Mouse (Mus musculus) megakaryocyte, embryonic 14.5 days (primary cell): ENCODE data around the gene Clic4. TPM values are rescaled to one million over a fixed set of nuclear protein-coding genes. Genes with fewer than 3 reads are reported as not detected.

Experiments
- H3K27me3 ChIP-seq: replicated peaks from 2 replicates; pipeline ENCODE3; 2012; ENCODE audit warnings: inconsistent platforms
- H3K36me3 ChIP-seq: replicated peaks from 2 replicates; pipeline ENCODE3; 2012; ENCODE audit warnings: low read length, inconsistent platforms, mixed read lengths
- H3K4me1 ChIP-seq: 2 replicates; pipeline ENCODE4 v1.6.1; 2012; ENCODE audit warnings: inconsistent platforms
- H3K4me3 ChIP-seq: replicated peaks from 2 replicates; pipeline ENCODE3; 2012; ENCODE audit warnings: moderate library complexity, mild to moderate bottlenecking, inconsistent platforms
- H3K9me3 ChIP-seq: 2 replicates; pipeline ENCODE4 v1.6.1; 2012; ENCODE audit warnings: inconsistent platforms
- FLI1 ChIP-seq: IDR thresholded peaks from 2 replicates; pipeline ENCODE4 v1.6.1; 2012; ENCODE audit warnings: low read length, inconsistent platforms, mixed read lengths
- GATA1 ChIP-seq: IDR thresholded peaks from 3 replicates; pipeline ENCODE4 v1.6.1; 2012; ENCODE audit warnings: mixed read lengths, low read length, inconsistent platforms, borderline replicate concordance
- polyA plus RNA-seq: library from polyadenylated mRNA; stranded (reverse); fragments of >175 nt; gene quantifications from 2 replicates; pipeline ENCODE4 v1.2.3, GENCODE M21; 2012; ENCODE audit warnings: low replicate concordance; ENCODE audit not compliant: insufficient read depth

Clic4 gene
- polyA plus RNA-seq, 1 experiment = 27.6 TPM

DNA sequence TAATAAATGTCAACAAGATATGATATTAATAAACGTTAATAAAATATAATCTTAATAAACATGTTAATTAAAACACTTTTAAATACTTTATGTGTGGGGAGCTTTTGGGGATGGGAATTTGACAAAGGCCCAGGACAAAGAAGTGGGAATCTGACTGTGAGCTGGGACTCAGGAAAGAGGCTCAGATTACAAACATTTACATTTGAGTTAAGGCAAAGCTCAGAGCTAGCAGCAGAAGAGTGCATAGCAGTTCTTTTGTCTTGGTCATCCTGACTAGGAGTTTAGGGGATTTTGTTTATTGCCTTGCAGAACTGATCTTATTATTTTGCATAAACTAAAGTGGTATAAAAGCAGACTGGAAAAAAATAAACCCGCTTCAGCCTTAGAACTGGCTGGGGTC is 20.8 kb downstream of the Clic4 start:
- no peak for TF ChIP-seq GATA1
- no peak for TF ChIP-seq FLI1
- Histone ChIP-seq H3K36me3 (peaks cover 61% of the 10 kb centered on the region), H3K27me3 (no peaks in the 10 kb centered on the region), H3K4me3 (no peak overlapping the region), H3K4me1 (peaks cover 95% of the 10 kb centered on the region), H3K9me3 (peaks cover 12% of the 10 kb centered on the region)

- H3K9me3 ChIP-seq = peaks cover 12% of the 10 kb centered on the region
- no peaks in the 10 kb centered on the region for H3K27me3 ChIP-seq
- H3K4me3 ChIP-seq = peak overlapping the region; percentile 51
- H3K36me3 ChIP-seq = peaks cover 78% of the 10 kb centered on the region
- peaks cover 100% of the 10 kb centered on the region for H3K4me1 ChIP-seq
- TF ChIP-seq GATA1 (no peak), FLI1 (no peak)
These were observed 24.2 kb downstream of the Clic4 start for GRCm38 (mm10) chr4:135248250-135249018.

DNA sequence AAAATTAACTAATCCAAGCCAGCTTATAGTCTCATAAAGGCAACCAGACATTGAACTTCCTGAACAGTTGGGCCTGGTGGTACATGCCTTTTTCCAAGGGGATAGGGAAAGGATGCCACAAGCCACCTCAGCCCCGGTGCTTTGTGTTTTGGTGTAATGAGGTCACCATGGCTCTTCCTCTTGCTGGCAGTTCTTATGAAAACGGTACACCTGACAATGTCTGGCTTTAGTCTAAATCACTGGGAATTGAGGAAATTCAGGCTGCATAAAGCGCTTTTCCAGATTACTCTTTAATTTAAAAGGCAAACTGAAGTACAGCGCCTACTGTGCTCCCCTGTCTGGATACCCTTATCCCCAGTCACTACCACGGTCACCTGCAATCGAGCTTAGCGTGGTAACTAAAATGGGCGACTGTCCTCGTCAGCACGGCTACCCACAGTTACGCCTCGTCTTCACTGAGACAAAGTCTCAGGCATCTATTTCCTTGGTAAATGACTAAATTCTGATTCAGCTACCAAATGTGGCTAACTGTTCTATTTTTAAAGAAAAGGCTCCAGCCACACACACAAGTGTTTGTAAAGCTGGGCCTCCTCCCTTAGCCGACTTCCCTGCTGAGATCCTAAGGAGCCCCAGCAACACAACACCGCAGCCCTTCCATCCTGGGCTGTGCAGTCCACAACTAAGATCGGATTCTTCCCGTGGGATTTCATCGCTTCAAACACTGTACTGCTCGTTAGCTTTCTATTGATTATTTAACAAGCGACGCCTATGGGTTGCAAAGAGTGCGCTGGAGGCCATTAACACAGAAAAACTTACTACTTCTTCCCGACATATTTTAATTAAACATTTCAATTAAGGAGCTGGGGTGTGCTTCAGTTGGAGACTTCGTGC is 25.5 kb downstream of the Clic4 start:
- Histone ChIP-seq H3K36me3 (peaks cover 76% of the 10 kb centered on the region), H3K27me3 (no peaks in the 10 kb centered on the region), H3K4me3 (peak overlapping the region; percentile 72), H3K9me3 (peaks cover 12% of the 10 kb centered on the region), H3K4me1 (peaks cover 100% of the 10 kb centered on the region)
- TF ChIP-seq FLI1 (no peak), GATA1 (no peak)

DNA sequence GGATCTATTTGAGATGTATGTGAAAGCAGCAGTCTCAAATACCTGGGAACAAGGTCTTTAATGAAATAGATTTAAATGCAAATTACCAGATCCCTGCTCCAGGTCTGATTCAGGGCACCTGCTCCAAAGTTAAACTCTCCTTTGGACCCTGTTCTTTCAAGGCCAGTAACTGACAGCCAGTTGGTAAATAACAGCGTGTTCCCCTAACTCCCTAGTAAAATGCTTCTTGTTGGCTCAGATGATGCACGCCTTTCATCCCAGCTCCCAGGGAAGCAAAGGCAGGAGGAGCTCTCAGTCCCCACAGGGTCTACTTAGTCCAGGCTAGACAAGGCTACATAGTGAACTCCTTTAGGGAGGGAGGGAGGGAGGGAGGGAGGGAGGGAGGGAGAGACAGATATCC is 26.2 kb downstream of the Clic4 start:
- H3K27me3 ChIP-seq = no peaks in the 10 kb centered on the region
- H3K4me3 ChIP-seq = no peak overlapping the region
- H3K9me3 ChIP-seq = peaks cover 12% of the 10 kb centered on the region
- peaks cover 100% of the 10 kb centered on the region for H3K4me1 ChIP-seq
- TF ChIP-seq FLI1 = no peak
- no peak for TF ChIP-seq GATA1
- H3K36me3 ChIP-seq = peaks cover 76% of the 10 kb centered on the region

DNA sequence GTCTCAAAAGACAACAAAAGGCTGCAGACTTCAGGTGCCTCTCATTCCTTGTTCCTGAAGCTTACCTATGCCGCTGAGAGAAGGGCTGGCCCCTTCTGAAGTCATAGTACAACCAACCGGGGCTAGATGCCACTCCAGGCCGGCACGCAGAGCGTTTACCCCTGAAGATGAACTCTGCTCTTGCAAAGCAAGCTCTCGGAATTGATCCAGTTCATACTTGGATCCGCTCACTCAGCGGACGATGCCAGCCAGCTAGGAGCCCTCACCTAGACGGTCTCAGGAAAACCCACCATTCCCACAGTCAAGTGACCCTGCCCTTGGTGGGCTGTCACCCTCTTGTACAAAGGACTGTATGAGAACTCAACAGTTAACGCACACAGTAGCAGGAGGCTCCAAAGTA is 26.8 kb downstream of the Clic4 start:
- Histone ChIP-seq H3K4me3 (no peak overlapping the region), H3K27me3 (no peaks in the 10 kb centered on the region), H3K36me3 (peaks cover 70% of the 10 kb centered on the region), H3K9me3 (peaks cover 12% of the 10 kb centered on the region), H3K4me1 (peaks cover 100% of the 10 kb centered on the region)
- TF ChIP-seq FLI1 (no peak), GATA1 (no peak)

DNA sequence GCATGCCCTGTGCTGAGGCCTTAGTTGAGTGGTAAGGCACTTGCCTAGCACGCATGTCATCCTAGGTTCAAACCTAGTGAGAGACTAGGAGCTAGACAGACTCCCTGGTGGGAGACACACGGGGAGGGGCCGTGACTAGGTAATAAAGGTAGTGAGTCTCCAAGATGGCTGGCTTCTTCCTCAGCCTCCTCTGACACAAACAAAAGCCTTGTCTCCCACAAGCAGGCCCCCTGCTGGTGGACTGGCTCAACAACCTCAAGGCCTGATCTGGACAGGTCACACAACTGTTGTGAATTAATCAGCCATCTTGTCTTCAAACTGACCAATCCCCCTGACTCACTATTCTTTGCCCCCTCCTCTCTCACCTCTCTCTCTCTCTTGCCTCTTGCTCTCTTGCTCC is 28.3 kb downstream of the Clic4 start:
- Histone ChIP-seq H3K4me3 (peak overlapping the region; percentile 23), H3K4me1 (peaks cover 100% of the 10 kb centered on the region)

DNA sequence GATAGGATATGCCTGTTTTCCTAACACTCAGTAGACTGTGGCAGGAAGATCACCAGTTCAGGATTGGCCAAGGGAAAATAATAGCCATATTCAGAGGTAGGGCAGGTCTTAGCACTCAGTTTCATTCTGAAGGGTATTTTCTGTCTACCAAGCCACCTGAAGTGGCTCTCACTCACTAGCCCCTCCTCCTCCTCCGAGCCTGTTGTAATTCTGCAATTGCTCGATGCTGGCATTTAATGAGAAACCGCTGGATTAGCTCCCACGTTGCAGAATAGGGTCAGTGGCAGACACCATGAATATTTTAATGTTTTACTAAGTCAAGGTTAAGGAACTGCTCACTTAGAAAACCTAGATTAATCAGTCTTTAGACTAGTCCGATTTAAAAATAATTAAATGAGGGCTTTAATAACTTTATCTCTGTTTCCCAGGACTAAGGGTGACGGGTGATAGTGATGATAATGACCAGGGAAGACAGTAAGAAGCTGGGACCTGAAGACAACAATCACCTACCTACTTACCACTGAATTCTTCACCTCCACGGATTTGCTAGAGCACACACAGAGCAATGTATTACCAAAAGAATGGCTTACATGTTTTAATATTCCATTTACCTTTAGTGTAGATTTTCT is 29.6 kb downstream of the Clic4 start:
- H3K36me3 ChIP-seq = peaks cover 62% of the 10 kb centered on the region
- no peaks in the 10 kb centered on the region for H3K9me3 ChIP-seq
- TF ChIP-seq FLI1 (no peak), GATA1 (no peak)
- peak overlapping the region; percentile 9 for H3K4me3 ChIP-seq
- H3K4me1 ChIP-seq = peaks cover 100% of the 10 kb centered on the region
- no peaks in the 10 kb centered on the region for H3K27me3 ChIP-seq

More for the DNA sequence above, 28.3 kb downstream of the Clic4 start:
- Histone ChIP-seq H3K9me3 (peaks cover 4% of the 10 kb centered on the region), H3K27me3 (no peaks in the 10 kb centered on the region), H3K36me3 (peaks cover 62% of the 10 kb centered on the region)
- TF ChIP-seq GATA1 (no peak), FLI1 (no peak)

GRCm38 (mm10) chr4:135242383-135242782 is 30.2 kb downstream of the Clic4 start:
- TF ChIP-seq GATA1 (no peak), FLI1 (no peak)
- Histone ChIP-seq H3K9me3 (no peaks in the 10 kb centered on the region), H3K4me1 (peaks cover 100% of the 10 kb centered on the region), H3K36me3 (peaks cover 64% of the 10 kb centered on the region), H3K27me3 (no peaks in the 10 kb centered on the region), H3K4me3 (peak overlapping the region; percentile 88)

- Histone ChIP-seq H3K4me3 (peak overlapping the region; percentile 88), H3K27me3 (no peaks in the 10 kb centered on the region), H3K9me3 (no peaks in the 10 kb centered on the region), H3K36me3 (peaks cover 64% of the 10 kb centered on the region), H3K4me1 (peaks cover 100% of the 10 kb centered on the region)
- TF ChIP-seq GATA1 = no peak
These were observed 30.9 kb downstream of the Clic4 start for GRCm38 (mm10) chr4:135241669-135242068.

DNA sequence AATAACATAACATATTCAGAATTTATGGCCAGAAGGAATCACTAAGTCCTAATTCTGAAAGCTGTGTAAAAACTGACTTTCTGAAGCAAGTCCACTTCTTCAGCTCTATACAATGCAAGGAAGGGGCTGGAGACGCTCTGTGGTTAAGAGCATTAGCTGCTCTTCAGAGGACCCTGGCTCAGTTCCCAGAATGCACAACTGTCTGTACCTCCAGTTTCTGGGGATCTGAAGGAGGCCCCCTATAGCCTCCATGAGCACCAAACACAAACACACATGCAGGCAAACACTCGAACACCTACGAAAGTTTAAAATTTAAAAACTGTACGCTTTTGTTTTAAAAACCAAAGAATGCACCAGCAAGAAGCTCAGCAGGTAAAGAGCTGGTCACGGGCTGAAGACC is 31.5 kb downstream of the Clic4 start:
- TF ChIP-seq GATA1 (no peak), FLI1 (no peak)
- Histone ChIP-seq H3K36me3 (peaks cover 66% of the 10 kb centered on the region), H3K4me3 (peak overlapping the region; percentile 84), H3K9me3 (no peaks in the 10 kb centered on the region), H3K4me1 (peaks cover 100% of the 10 kb centered on the region), H3K27me3 (no peaks in the 10 kb centered on the region)
